Mouse (Mus musculus) layer of hippocampus, adult 8-10 months (tissue): ENCODE measurements at regions not wholly inside any gene's neighbourhood (a gene's known extent, or its start where the extent isn't known, plus 50 kb on each side); places are given as distances from the start of the nearest gene placed in this dataset.

Source experiments
- DNase-seq, 2 experiments: peaks; one replicate each; pipeline ENCODE4 v3.0.0; 2022; ENCODE audit warnings: low spot score in 2 of 2

GRCm38 (mm10) chr4:28298911-28299353, 514.0 kb upstream of the Epha7 start:
- DNase-seq, result peak; percentile 83 to 89

GRCm38 (mm10) chr4:28300018-28300440, 512.9 kb upstream of the Epha7 start:
- DNase-seq, result no peak

GRCm38 (mm10) chr4:28301686-28302085, 511.2 kb upstream of the Epha7 start:
- DNase-seq, result peak; percentile 62 to 72

GRCm38 (mm10) chr4:28331036-28331435, 481.9 kb upstream of the Epha7 start:
- DNase-seq, result no peak

GRCm38 (mm10) chr4:28364566-28364965, 448.4 kb upstream of the Epha7 start:
- no peak for DNase-seq

- DNase-seq, result no peak
Observed at GRCm38 (mm10) chr4:28377087-28377486, 435.8 kb upstream of the Epha7 start.

- no peak for DNase-seq
Observed at GRCm38 (mm10) chr4:28378661-28379060, 434.3 kb upstream of the Epha7 start.

GRCm38 (mm10) chr4:28424341-28424740, 388.6 kb upstream of the Epha7 start:
- DNase-seq, result no peak

- DNase-seq, result no peak
Observed at GRCm38 (mm10) chr4:28440161-28440560, 372.8 kb upstream of the Epha7 start.

GRCm38 (mm10) chr4:28453111-28453510, 359.8 kb upstream of the Epha7 start:
- no peak for DNase-seq

GRCm38 (mm10) chr4:28456312-28456711, 356.6 kb upstream of the Epha7 start:
- DNase-seq, result peak in 1 of 2 experiments; percentile 5
